Mouse (Mus musculus): Measurements from ENCODE around the gene G2e3. TPM values are rescaled to one million over a fixed set of nuclear protein-coding genes. Genes with fewer than 3 reads are reported as not detected.

Gene G2e3
- polyA plus RNA-seq, 1 experiment from 2014 or later = 41.5 TPM

GRCm38 (mm10) chr12:51403987-51404586, 56.2 kb downstream of the G2e3 start:
- 0 out of 2 replicates have a peak, but pooled peaks have one; percentile 26 for TF ChIP-seq CTCF (IDR thresholded peaks at IDR 0.05; ENCODE audit: low read depth)
- Histone ChIP-seq H3K27me3 (ENCODE audit: insufficient read depth, low read length) (no peaks in the 10 kb centered on the region), H3K4me2 (no peak overlapping the region), H3K36me3 (ENCODE audit: insufficient read depth) (peaks cover 62% of the 10 kb centered on the region), H3K9me3 (ENCODE audit: low read depth, low read length) (no peaks in the 10 kb centered on the region), H3K4me3 (ENCODE audit: low read depth, low read length) (no peak overlapping the region), H3K4me1 (ENCODE audit: insufficient read depth) (no peaks in the 10 kb centered on the region), H3K9ac (no peak overlapping the region), H3K27ac (ENCODE audit: low read depth) (no peak overlapping the region)
- WGBS = 57% methylated on average over 4 of the region's 4 CpGs
- ATAC-seq (ENCODE audit: insufficient read depth) = no peak
- peak; percentile 48 for DNase-seq

- H3K4me1 ChIP-seq (ENCODE audit: insufficient read depth) = no peaks in the 10 kb centered on the region
- no peak overlapping the region for H3K27ac ChIP-seq (ENCODE audit: low read depth)
- no peak overlapping the region for H3K4me2 ChIP-seq
- DNase-seq = no peak
- H3K4me3 ChIP-seq (ENCODE audit: low read depth, low read length) = no peak overlapping the region
- 74% methylated on average over 4 of the region's 4 CpGs for WGBS
- H3K27me3 ChIP-seq (ENCODE audit: insufficient read depth, low read length) = no peaks in the 10 kb centered on the region
- TF ChIP-seq CTCF (IDR thresholded peaks at IDR 0.05; ENCODE audit: low read depth) = no peak
- H3K9ac ChIP-seq = no peak overlapping the region
- ATAC-seq (ENCODE audit: insufficient read depth) = no peak
- H3K9me3 ChIP-seq (ENCODE audit: low read depth, low read length) = no peaks in the 10 kb centered on the region
- peaks cover 44% of the 10 kb centered on the region for H3K36me3 ChIP-seq (ENCODE audit: insufficient read depth)
Measured at GRCm38 (mm10) chr12:51411362-51411761, 63.5 kb downstream of the G2e3 start.

Other genes with a start within 250 kb of the G2e3 start
- gene Scfd1, start 29.4 kb downstream of the G2e3 start, polyA plus RNA-seq (2014; fragmentation: Nextera tagmentation; extraction: Ambion mirVana) = 81.5 and 85.3 TPM in 2 replicates
- gene Coch, start 245.3 kb downstream of the G2e3 start, polyA plus RNA-seq (2014; fragmentation: Nextera tagmentation; extraction: Ambion mirVana) = 0.42 and 0.68 TPM in 2 replicates